Mouse (Mus musculus) liver, embryonic 14.5 days (tissue): ENCODE data around the gene Zmynd19.

Experiments used
- CTCF ChIP-seq: IDR thresholded peaks from 2 replicates; pipeline ENCODE4 v1.5.1; 2016; ENCODE audit warnings: antibody characterized with exemption, low read depth, control low read depth
- EP300 ChIP-seq: IDR thresholded peaks from 2 replicates; pipeline ENCODE4 v1.6.1; 2016; ENCODE audit warnings: antibody characterized with exemption, low read depth

GRCm38 (mm10) chr2:24949421-24950188 is at the start of gene Zmynd19:
- no peak for TF ChIP-seq CTCF
- no peak for TF ChIP-seq EP300
